Mouse (Mus musculus) G1E (cell line): ENCODE results near the gene Ate1. TPM values are rescaled to one million over a fixed set of nuclear protein-coding genes. Genes with fewer than 3 reads are reported as not detected.
A peak's percentile ranks its signal among the peaks of the same experiment; 100 is the strongest.

Experiments used
- ATAC-seq: 2 replicates; pipeline ENCODE4 v1.8.0; 2016; ENCODE audit warnings: mild to moderate bottlenecking; ENCODE audit not compliant: insufficient number of reproducible peaks, poor library complexity, low FRiP score, severe bottlenecking; ENCODE audit errors: extremely low read depth
- DNase-seq: peaks from one replicate; pipeline ENCODE4 v3.0.0; 2012; ENCODE audit warnings: low spot score
- H3K27me3 ChIP-seq: 2 replicates; pipeline ENCODE4 v1.6.1; 2012; ENCODE audit warnings: mild to moderate bottlenecking, low read length, inconsistent platforms; ENCODE audit not compliant: insufficient read depth
- H3K36me3 ChIP-seq: replicated peaks from 2 replicates; pipeline ENCODE3; 2012; ENCODE audit warnings: mild to moderate bottlenecking, inconsistent platforms
- H3K4me1 ChIP-seq: 2 replicates; pipeline ENCODE4 v1.6.1; 2012; ENCODE audit warnings: low read depth, low read length, inconsistent platforms, mixed read lengths; ENCODE audit not compliant: insufficient read depth
- H3K4me3 ChIP-seq: 2 replicates; pipeline ENCODE4 v1.5.1; 2012; ENCODE audit warnings: low read depth, mild to moderate bottlenecking, inconsistent platforms, low read length, moderate library complexity, mixed read lengths
- H3K9me3 ChIP-seq: replicated peaks from 2 replicates; pipeline ENCODE4 v1.6.1; 2012; ENCODE audit warnings: inconsistent platforms
- CTCF ChIP-seq: IDR thresholded peaks from 2 replicates; pipeline ENCODE4 v1.5.1; 2012; ENCODE audit warnings: low read depth, low read length, inconsistent platforms, mixed read lengths
- GATA1 ChIP-seq: IDR thresholded peaks from 2 replicates; pipeline ENCODE4 v1.6.1; 2012; ENCODE audit warnings: borderline replicate concordance, low read length, inconsistent platforms, mixed read lengths
- GATA2 ChIP-seq: IDR thresholded peaks from 2 replicates; pipeline ENCODE4 v1.6.1; 2012; ENCODE audit warnings: low read depth, low read length, inconsistent platforms, borderline replicate concordance
- POLR2AphosphoS5 ChIP-seq: IDR thresholded peaks from 2 replicates; pipeline ENCODE4 v1.6.1; 2012; ENCODE audit warnings: low read depth, low read length, inconsistent platforms; ENCODE audit not compliant: insufficient replicate concordance
- TAL1 ChIP-seq: conservative IDR thresholded peaks from 2 replicates; pipeline ENCODE4 v1.6.1; 2012; ENCODE audit warnings: low read depth, low read length, inconsistent platforms, mixed read lengths
- polyA plus RNA-seq: library from polyadenylated mRNA; stranded (reverse); fragments of >175 nt; gene quantifications from 2 replicates; pipeline ENCODE4 v1.2.3, GENCODE M21; 2012
- total RNA-seq, 2 experiments: library from RNA; stranded (forward) in 1 of 2; stranded (reverse) in 1 of 2; fragments of 200-1000 nt in 1 of 2; fragments of >200 nt in 1 of 2; fragmentation: Nextera tagmentation in 1 of 2; gene quantifications; 2 replicates each; pipeline ENCODE4 v1.2.3; 2014 to 2017

Gene Ate1
- total and polyA plus RNA-seq, 3 experiments, result 5.2 to 49.9 (median 32.2) TPM

DNA sequence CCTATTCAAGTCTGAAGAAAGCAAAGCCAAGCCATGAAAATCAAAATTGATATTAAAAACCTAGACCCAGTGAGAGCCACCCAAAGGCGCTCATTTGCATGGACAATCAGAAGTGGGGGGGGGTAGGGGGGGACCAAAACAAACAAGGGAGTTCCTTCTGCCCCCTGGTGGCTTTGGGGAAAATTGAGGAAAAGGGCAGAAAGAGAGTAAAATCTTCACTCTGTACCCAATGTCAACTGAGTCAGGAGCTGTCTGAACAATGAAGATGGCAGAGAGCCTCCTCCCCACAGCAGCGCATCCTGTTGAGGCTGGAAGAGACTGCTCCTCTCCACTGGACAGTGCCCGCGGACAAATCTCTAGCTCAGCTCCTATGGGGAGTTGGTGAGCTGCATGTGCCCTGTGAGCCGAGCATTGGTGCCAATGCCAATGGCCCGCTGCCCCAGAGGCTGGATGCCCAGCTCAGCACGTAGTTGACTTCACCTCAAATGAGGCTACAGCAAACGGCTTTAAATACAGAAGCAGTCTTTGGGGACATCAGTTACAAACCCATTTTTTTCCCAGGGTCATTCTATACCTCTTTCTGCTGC, 139.3 kb downstream of the Ate1 start:
- TF ChIP-seq GATA1 (no peak), TAL1 (no peak), POLR2AphosphoS5 (no peak), CTCF (no peak), GATA2 (no peak)
- DNase-seq (no peak), ATAC-seq (no peak)
- Histone ChIP-seq H3K27me3 (no peaks in the 10 kb centered on the region), H3K9me3 (no peaks in the 10 kb centered on the region), H3K36me3 (no peaks in the 10 kb centered on the region), H3K4me3 (no peak overlapping the region), H3K4me1 (no peaks in the 10 kb centered on the region)

DNA sequence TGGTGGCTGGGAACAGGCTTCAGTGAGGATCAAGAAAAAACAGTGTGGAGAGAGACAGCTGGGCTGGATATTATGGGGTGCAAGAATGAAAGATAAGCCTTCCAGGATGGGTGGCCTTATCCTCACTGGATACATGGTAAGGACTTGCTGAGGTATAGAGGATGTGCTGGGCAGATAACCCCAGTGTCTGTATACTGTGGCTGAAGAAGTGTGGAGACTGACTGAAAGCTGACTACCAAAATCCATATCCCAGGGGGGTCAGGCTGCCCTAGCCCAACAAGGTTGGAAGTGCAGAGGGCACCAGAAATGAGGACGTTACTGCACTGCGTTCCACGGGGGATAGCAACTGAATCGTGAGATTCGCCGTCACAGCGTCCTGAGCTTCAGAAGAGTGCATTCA, 139.8 kb downstream of the Ate1 start:
- Histone ChIP-seq H3K9me3 (no peaks in the 10 kb centered on the region), H3K4me1 (no peaks in the 10 kb centered on the region), H3K36me3 (no peaks in the 10 kb centered on the region), H3K27me3 (no peaks in the 10 kb centered on the region), H3K4me3 (no peak overlapping the region)
- DNase-seq (no peak), ATAC-seq (no peak)
- TF ChIP-seq CTCF (no peak), GATA1 (no peak), GATA2 (no peak), POLR2AphosphoS5 (no peak), TAL1 (no peak)

DNA sequence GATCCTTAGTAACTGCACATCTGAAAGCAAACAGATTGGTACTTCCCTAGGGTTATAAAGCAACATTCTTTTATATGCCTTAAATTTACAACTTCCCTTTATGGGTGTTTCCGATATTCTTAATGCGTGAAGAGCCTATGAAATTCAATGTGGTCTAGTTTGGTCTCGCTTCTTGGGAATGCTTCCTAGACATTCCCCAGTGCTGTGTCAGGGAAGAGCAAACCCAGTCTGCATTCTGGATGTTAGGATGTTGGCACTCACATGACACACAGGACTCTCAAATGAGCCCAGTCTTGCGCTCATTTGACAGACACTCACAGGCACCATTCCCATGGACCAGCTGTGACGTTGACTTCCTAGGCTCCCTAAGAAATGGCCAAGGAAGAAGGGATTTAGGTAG, 140.3 kb downstream of the Ate1 start:
- Histone ChIP-seq H3K4me1 (no peaks in the 10 kb centered on the region), H3K27me3 (no peaks in the 10 kb centered on the region), H3K36me3 (no peaks in the 10 kb centered on the region), H3K9me3 (no peaks in the 10 kb centered on the region), H3K4me3 (no peak overlapping the region)
- ATAC-seq (no peak), DNase-seq (no peak)
- TF ChIP-seq GATA2 (no peak), GATA1 (no peak), TAL1 (no peak), CTCF (no peak), POLR2AphosphoS5 (no peak)

DNA sequence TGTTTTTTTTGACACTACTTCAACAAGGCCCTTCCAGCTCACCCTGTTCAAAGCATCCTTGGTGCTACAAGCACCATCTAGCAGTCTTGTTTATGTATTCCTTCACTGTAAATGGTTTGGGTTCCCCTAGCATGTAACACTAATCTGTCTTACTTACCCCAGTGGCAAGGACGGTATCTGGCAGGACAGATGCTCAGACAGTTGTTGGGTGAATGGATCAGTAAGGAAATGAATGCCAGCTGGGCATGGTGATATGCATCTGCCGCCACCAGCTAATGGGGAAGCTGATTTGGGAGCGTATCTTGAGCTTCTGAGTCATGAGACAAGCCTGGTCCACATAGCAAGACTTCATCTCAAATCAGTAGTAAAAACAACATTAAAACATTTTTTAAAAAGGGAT, 141.9 kb downstream of the Ate1 start:
- TF ChIP-seq GATA1 (no peak), TAL1 (no peak), POLR2AphosphoS5 (no peak), CTCF (no peak), GATA2 (no peak)
- Histone ChIP-seq H3K4me1 (no peaks in the 10 kb centered on the region), H3K27me3 (no peaks in the 10 kb centered on the region), H3K9me3 (no peaks in the 10 kb centered on the region), H3K36me3 (no peaks in the 10 kb centered on the region), H3K4me3 (no peak overlapping the region)
- ATAC-seq, result 0 out of 2 replicates have a peak, but pooled peaks have one; percentile 28
- no peak for DNase-seq

DNA sequence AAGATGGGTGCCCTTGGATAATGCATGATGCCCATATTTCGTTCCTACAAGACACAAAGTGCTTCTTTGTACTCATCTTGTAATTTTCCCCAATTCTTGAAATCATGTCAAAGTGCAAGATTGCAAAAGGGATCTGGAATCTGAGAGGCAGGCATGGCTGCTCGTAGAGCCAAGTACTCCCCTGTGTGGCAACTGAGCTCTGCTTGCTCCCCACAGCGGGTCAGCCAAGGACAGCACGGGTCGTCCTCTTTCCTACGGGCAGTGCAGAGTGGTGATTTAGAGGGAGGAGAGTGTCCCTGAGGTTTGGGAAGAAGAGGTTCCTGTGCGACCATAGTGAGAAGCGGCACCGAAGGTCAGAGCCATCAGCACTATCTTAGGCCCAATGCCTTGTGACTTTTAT, 145.9 kb downstream of the Ate1 start:
- Histone ChIP-seq H3K4me1 (no peaks in the 10 kb centered on the region), H3K36me3 (no peaks in the 10 kb centered on the region), H3K27me3 (no peaks in the 10 kb centered on the region), H3K4me3 (no peak overlapping the region), H3K9me3 (peaks cover 4% of the 10 kb centered on the region)
- no peak for TF ChIP-seq GATA2
- TF ChIP-seq TAL1, result no peak
- no peak for TF ChIP-seq GATA1
- TF ChIP-seq CTCF, result no peak
- no peak for TF ChIP-seq POLR2AphosphoS5
- DNase-seq (no peak), ATAC-seq (no peak)

DNA sequence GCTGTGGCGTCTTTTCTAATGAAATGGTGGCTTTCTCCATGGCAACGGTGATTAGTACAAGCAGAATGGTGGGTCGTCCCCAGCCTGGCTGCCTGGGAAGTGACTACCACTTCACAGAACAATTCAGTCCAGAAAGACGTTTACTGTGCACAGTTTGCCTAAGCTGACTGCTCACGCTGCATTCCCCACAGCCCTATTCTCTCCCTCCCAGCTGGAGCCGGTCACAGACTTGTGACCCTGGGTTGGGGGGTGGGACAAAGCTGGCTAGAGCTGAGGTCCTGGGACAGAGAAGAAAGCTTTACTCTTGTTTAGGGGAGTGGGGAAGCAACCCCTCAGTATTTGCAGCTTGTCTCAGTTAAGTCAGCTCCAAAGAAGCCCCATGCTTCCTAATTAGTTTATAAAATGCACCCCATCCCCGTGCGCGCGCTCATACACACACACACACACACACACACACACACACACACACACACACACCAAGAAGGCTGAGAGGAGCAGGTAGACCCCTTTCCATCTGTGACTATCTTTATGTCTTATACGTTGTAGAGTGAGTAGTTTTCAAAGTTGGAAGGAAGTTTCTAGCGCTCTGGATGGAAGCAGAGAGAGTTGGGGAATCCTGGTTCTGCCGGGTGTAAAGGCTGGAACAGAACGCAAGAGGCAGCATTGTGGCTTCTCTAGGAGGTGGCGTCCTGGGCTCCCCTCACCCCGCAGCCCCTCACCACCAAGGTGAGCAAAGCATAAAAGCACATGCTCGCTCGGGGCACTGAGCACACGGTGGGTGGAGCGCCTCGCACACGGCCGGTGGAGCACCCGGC, 151.1 kb downstream of the Ate1 start:
- ATAC-seq (no peak), DNase-seq (no peak)
- Histone ChIP-seq H3K9me3 (peaks cover 26% of the 10 kb centered on the region), H3K4me3 (no peak overlapping the region), H3K27me3 (no peaks in the 10 kb centered on the region), H3K4me1 (no peaks in the 10 kb centered on the region), H3K36me3 (no peaks in the 10 kb centered on the region)
- TF ChIP-seq POLR2AphosphoS5 (no peak), CTCF (no peak), GATA1 (no peak), TAL1 (no peak), GATA2 (no peak)
